Mouse (Mus musculus) kidney, adult 2 months (tissue): ENCODE data around the gene Alyref. TPM values are rescaled to one million over a fixed set of nuclear protein-coding genes. Genes with fewer than 3 reads are reported as not detected.

Experiments used
- DNase-seq: peaks from one replicate; pipeline ENCODE4 v3.0.0; 2021
- H3K27ac ChIP-seq: fragments of 200-500 bp; 2 replicates; pipeline ENCODE4 v1.5.1; 2012; ENCODE audit warnings: low read depth, low read length, control low read depth, inconsistent platforms; ENCODE audit not compliant: insufficient read depth
- H3K27me3 ChIP-seq: fragments of 200-500 bp; replicated peaks from 2 replicates; pipeline ENCODE4 v1.6.1; 2012; ENCODE audit warnings: mild to moderate bottlenecking, moderate library complexity, low read length, inconsistent platforms; ENCODE audit not compliant: control insufficient read depth, insufficient read depth
- H3K36me3 ChIP-seq: fragments of 200-500 bp; 2 replicates; pipeline ENCODE4 v1.6.1; 2012; ENCODE audit warnings: mild to moderate bottlenecking, moderate library complexity, low read length, inconsistent platforms; ENCODE audit not compliant: control insufficient read depth, insufficient read depth
- H3K4me1 ChIP-seq: fragments of 200-500 bp; 2 replicates; pipeline ENCODE4 v1.6.1; 2011; ENCODE audit warnings: low read length; ENCODE audit not compliant: control insufficient read depth, insufficient read depth
- H3K4me3 ChIP-seq: fragments of 200-500 bp; 2 replicates; pipeline ENCODE4 v1.5.1; 2011; ENCODE audit warnings: mild to moderate bottlenecking, low read depth, low read length, control low read depth; ENCODE audit not compliant: insufficient read depth
- CTCF ChIP-seq: fragments of 200-500 bp; conservative IDR thresholded peaks from 2 replicates; pipeline ENCODE4 v1.5.1; 2011; ENCODE audit warnings: low read depth, mild to moderate bottlenecking, control low read depth, low read length, moderate library complexity, mixed read lengths; ENCODE audit not compliant: insufficient read depth, insufficient read length
- POLR2A ChIP-seq: fragments of 200-500 bp; IDR thresholded peaks from one replicate; pipeline ENCODE4 v1.6.1; 2011; ENCODE audit warnings: low read depth, low read length, control low read depth
- WGBS: fragments of 180-500 bp; shearing (Covaris S2); methylation state at CpG from one replicate; pipeline ENCODE4 v1.1.7; 2018; 5-methylcytosine and 5-hydroxymethylcytosine counted together
- polyA plus RNA-seq: library from polyadenylated mRNA; depleted of rRNA; stranded (reverse); fragments of >200 nt; gene quantifications from 2 replicates; pipeline ENCODE4 v1.2.3, GENCODE M21; 2012

Alyref gene
- polyA plus RNA-seq, 1 experiment, result 29.0 TPM

DNA sequence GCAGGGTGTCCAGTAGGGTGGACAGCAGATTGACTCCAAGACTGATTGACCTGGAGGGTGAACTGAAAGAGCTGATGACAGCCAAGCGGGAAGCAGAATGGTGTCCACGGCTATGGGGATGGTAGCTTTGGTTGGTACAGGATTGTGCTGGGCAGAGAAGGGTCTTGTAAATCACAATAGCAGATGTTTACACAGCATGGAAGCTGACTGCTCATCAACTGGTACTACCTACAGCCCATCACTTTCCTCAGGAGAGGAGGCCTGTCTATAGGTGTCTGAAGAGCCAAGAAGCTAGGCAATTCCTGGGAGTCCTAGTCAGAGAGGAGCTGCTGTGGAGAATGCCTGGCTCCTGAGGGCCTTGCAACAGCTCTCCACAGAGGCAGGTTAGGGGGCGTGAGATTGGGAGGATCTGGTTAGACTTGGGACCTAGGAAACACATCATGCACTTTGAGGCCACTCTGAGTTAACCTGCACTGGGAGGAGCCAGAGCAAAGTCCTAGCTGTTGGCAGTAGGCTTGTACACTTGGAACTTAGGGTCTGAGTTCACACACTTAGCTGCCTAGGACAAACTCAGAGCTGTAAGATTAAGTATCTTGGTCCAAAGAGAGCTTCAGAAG is 21.7 kb downstream of the Alyref start:
- DNase-seq, result peak; percentile 94
- Histone ChIP-seq H3K4me3 (no peak overlapping the region), H3K27me3 (no peaks in the 10 kb centered on the region), H3K36me3 (peaks cover 3% of the 10 kb centered on the region), H3K4me1 (peaks cover 44% of the 10 kb centered on the region), H3K27ac (peak overlapping the region; percentile 92)
- 62% methylated on average over 3 of the region's 3 CpGs for WGBS
- TF ChIP-seq POLR2A (peak; percentile 30), CTCF (no peak)

DNA sequence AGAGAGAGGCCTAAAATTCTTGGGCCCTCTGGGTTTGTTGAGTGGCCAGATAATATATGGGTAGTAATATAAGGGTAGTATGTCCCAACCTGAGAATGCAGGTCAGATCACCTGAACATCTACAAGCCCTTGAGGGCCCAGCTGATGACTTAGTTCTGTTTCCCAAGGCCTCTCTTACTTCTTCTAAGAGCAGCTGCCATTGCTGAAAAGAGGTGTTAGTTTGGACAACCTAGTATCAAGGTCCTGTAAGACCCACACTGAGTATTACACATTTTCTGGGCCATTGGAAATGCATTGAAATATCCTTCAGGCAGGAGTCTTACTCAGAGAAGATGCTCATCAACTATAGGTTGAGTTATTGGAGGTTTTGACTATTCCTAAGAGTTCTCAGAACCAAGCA is 22.2 kb downstream of the Alyref start:
- Histone ChIP-seq H3K4me1 (peaks cover 45% of the 10 kb centered on the region), H3K36me3 (peaks cover 3% of the 10 kb centered on the region), H3K27me3 (no peaks in the 10 kb centered on the region), H3K27ac (peak overlapping the region; percentile 85), H3K4me3 (no peak overlapping the region)
- DNase-seq, result no peak
- TF ChIP-seq CTCF (no peak), POLR2A (no peak)

DNA sequence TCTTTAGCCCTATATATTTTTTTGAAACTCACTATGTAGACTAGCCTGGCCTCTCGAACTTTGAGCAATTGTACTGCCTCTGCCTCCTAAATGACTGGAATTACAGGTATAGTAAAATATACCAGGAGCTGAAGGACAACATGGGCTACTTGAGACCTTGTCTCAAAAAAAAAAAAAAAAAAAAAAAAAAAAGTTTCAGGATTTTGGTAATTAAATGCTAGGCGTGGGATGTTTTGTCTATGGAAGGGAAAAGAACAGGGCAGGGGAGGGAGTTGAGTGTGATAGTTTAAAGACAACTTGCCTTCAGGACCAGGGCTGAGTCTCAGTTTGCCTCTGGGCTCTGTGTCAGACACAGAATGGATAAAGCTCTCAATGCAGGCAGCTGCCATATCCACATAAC is 23.1 kb downstream of the Alyref start:
- Histone ChIP-seq H3K27ac (no peak overlapping the region), H3K4me1 (peaks cover 40% of the 10 kb centered on the region), H3K4me3 (no peak overlapping the region), H3K36me3 (peaks cover 3% of the 10 kb centered on the region), H3K27me3 (no peaks in the 10 kb centered on the region)
- WGBS, result 87% methylated on average over 2 of the region's 2 CpGs
- DNase-seq, result no peak
- TF ChIP-seq CTCF, result no peak

DNA sequence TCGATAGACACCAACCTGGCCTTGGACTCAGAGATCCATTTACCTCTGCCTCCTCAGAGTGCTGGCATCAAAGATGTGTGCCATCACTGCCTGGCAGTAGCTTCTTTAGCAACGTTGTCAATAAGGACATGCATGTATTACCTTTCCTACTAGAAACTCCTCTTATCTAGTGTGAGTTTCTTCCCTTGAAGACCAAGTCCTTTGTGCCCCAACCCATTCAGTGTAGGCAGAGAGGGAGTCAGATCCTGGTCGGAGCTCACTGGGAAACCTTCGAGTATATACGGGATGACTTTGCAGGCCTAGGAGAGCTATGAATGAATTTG is 23.9 kb downstream of the Alyref start:
- no peak for TF ChIP-seq POLR2A
- no peak for TF ChIP-seq CTCF
- Histone ChIP-seq H3K27me3 (no peaks in the 10 kb centered on the region), H3K4me3 (no peak overlapping the region), H3K4me1 (peaks cover 32% of the 10 kb centered on the region), H3K36me3 (peaks cover 4% of the 10 kb centered on the region), H3K27ac (no peak overlapping the region)
- WGBS, result 22% methylated on average over 5 of the region's 5 CpGs
- no peak for DNase-seq

DNA sequence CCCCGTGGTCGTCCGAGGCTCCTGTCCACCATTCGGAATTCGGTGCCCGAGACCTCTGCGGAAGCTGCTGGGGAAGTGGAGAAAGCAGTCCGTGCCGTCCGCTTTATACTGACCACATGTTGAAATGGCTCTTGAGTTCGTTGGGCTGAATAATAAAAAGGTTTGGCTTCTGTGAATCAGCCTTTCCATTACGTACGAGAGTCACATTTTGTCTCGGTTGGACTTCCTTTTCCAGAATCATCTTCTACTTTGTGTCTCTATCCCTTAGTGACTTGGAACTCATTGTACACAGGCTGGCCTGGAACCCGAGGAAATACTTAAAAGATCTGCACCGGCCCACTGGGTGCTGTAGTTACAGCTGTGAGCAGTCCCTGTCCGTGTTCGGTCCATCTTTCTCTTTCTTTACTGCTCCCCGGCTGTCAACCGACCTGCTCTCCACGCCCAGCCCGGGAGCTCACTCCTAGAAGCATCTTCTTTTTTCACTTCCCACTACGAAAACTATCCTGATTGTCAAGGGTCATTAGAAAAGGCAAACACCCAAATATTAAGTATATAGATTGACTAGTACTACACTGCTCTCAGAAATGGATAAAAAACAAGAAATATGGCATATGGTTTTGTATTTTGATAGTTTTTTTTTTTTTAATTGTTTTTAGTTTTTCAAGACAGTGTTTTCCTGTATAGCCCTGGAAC is 24.4 kb downstream of the Alyref start:
- WGBS, result under 1% methylated on average over 23 of the region's 23 CpGs
- Histone ChIP-seq H3K36me3 (peaks cover 2% of the 10 kb centered on the region), H3K27ac (peak overlapping the region; percentile 80), H3K4me3 (peak overlapping the region; percentile 77), H3K27me3 (no peaks in the 10 kb centered on the region), H3K4me1 (peaks cover 27% of the 10 kb centered on the region)
- no peak for TF ChIP-seq POLR2A
- no peak for TF ChIP-seq CTCF
- no peak for DNase-seq

GRCm38 (mm10) chr11:120572752-120573584 is 25.2 kb downstream of the Alyref start, which contains the start of gene P4hb:
Gene P4hb (minus strand): TSS chr11:120573253.
- DNase-seq, result peak; percentile 100
- Histone ChIP-seq H3K27me3 (no peaks in the 10 kb centered on the region), H3K27ac (peak within 1 kb of the TSS; percentile 81), H3K4me1 (peaks cover 21% of the 10 kb centered on the region; the same call in 1 of the 2 replicates), H3K36me3 (peaks cover 3% of the 10 kb centered on the region; the same call in 1 of the 2 replicates), H3K4me3 (peak within 1 kb of the TSS; percentile 85)
- under 1% methylated on average over 94 of the region's 94 CpGs for WGBS
- TF ChIP-seq POLR2A, result peak; percentile 96
- TF ChIP-seq CTCF, result 0 out of 2 replicates have a peak, but pooled peaks have one; percentile 7

- H3K27ac ChIP-seq, result peak overlapping the region; percentile 81
- under 1% methylated on average over 24 of the region's 24 CpGs for WGBS
- no peaks in the 10 kb centered on the region for H3K27me3 ChIP-seq
- peaks cover 16% of the 10 kb centered on the region; the same call in 1 of the 2 replicates for H3K4me1 ChIP-seq
- TF ChIP-seq POLR2A (no peak), CTCF (no peak)
- H3K36me3 ChIP-seq, result peaks cover 3% of the 10 kb centered on the region
- no peak for DNase-seq
- peak overlapping the region; percentile 85 for H3K4me3 ChIP-seq
These were observed 25.8 kb downstream of the Alyref start for GRCm38 (mm10) chr11:120572417-120572751.
